Mouse (Mus musculus) neural tube, embryonic 11.5 days (tissue): ENCODE measurements around the gene Atg7. TPM values are rescaled to one million over a fixed set of nuclear protein-coding genes. Genes with fewer than 3 reads are reported as not detected.

Experiments used
- ATAC-seq: fragments of 200-750 bp; cut with Nextera tagmentation; 2 replicates; pipeline ENCODE4 v1.8.0; 2017; ENCODE audit warnings: moderate number of reproducible peaks, mild to moderate bottlenecking, moderate TSS enrichment, moderate library complexity; ENCODE audit not compliant: insufficient read depth, low FRiP score, low TSS enrichment
- DNase-seq: peaks from one replicate; pipeline ENCODE4 v3.0.0-alpha.2; 2015; ENCODE audit warnings: low spot score
- H3K27ac ChIP-seq: fragments of 300-500 bp; sonication (generic); 2 replicates; pipeline ENCODE4 v1.5.1; 2014; ENCODE audit warnings: low read depth, mild to moderate bottlenecking, low read length
- H3K27me3 ChIP-seq: fragments of 300-500 bp; sonication (generic); 2 replicates; pipeline ENCODE4 v1.6.1; 2014; ENCODE audit warnings: mild to moderate bottlenecking, low read length, mixed read lengths; ENCODE audit not compliant: control insufficient read depth, insufficient read depth
- H3K36me3 ChIP-seq: fragments of 300-500 bp; sonication (generic); 2 replicates; pipeline ENCODE4 v1.6.1; 2014; ENCODE audit warnings: mild to moderate bottlenecking, low read length, moderate library complexity, mixed read lengths; ENCODE audit not compliant: control insufficient read depth, insufficient read depth
- H3K4me1 ChIP-seq: fragments of 300-500 bp; sonication (generic); 2 replicates; pipeline ENCODE4 v1.6.1; 2014; ENCODE audit warnings: low read length, mixed read lengths; ENCODE audit not compliant: control insufficient read depth, insufficient read depth
- H3K4me2 ChIP-seq: fragments of 300-500 bp; sonication (generic); 2 replicates; pipeline ENCODE4 v1.6.1; 2014; ENCODE audit warnings: low read depth, mild to moderate bottlenecking, moderate library complexity
- H3K4me3 ChIP-seq: fragments of 300-500 bp; sonication (generic); 2 replicates; pipeline ENCODE4 v1.5.1; 2014; ENCODE audit warnings: low read depth, low read length
- H3K9ac ChIP-seq: fragments of 300-500 bp; sonication (generic); 2 replicates; pipeline ENCODE4 v1.6.1; 2014; ENCODE audit warnings: mild to moderate bottlenecking, low read length
- H3K9me3 ChIP-seq: fragments of 300-500 bp; sonication (generic); 2 replicates; pipeline ENCODE4 v1.6.1; 2016; ENCODE audit warnings: low read length; ENCODE audit not compliant: control insufficient read depth
- WGBS: fragments of 180-500 bp; shearing (Covaris S2); extraction: QIAGEN DNeasy Blood & Tissue Kit; methylation state at CpG from one replicate; pipeline ENCODE4 v1.1.7; 2014; 5-methylcytosine and 5-hydroxymethylcytosine counted together
- polyA plus RNA-seq: library from polyadenylated mRNA; unstranded; fragments of >200 nt; fragmentation: Nextera tagmentation; extraction: Ambion mirVana; gene quantifications from 2 replicates; pipeline ENCODE4 v1.2.1, GENCODE M21; 2014

Gene Atg7
- polyA plus RNA-seq, 1 experiment from 2014 or later = 20.7 TPM

DNA sequence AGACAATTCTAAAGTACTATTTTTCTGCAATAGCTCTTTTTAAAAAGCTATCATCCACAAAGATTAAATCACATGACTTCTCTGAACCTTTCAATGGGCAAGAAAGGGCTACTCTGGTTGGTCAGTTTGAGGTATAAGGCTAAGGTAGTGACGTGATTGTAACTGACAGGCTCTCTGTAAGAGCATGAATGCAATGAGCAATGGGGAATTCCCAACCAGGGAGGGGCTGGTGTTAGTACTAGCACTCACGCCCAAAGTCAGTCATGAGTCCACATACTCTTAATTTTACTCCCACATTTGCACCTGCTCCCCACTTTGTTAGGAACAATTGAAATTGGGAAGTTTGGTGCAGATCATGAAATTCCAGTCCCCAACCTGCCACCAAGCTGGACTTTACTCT is 147.2 kb downstream of the Atg7 start:
- no peaks in the 10 kb centered on the region for H3K27me3 ChIP-seq
- WGBS = 86% methylated on average over 2 of the region's 2 CpGs
- no peaks in the 10 kb centered on the region for H3K36me3 ChIP-seq
- H3K9ac ChIP-seq = no peak overlapping the region
- H3K4me1 ChIP-seq = no peaks in the 10 kb centered on the region
- ATAC-seq (no peak), DNase-seq (no peak)
- no peak overlapping the region for H3K4me2 ChIP-seq
- H3K9me3 ChIP-seq = no peaks in the 10 kb centered on the region
- no peak overlapping the region for H3K4me3 ChIP-seq
- no peak overlapping the region for H3K27ac ChIP-seq

DNA sequence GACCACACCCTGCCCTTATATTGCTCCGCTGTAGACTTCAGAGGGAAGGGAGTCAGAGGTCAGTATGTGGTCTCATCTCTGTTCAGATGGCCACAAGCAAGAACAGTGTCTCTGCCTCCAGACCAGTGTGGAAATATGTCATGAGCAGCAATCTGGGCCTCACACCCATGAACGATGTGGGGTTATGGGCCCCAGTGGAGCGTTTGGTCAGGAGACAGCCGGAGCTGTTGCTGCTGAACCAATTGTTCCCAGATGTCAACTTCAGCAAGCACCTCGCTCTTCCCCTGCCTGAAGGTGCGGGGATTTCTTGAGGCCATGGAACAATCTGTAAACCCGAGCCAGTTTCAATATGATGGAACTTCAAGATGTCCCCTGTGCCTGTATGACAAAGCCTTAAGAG is 148.0 kb downstream of the Atg7 start:
- H3K4me3 ChIP-seq = no peak overlapping the region
- no peak for DNase-seq
- H3K4me1 ChIP-seq = no peaks in the 10 kb centered on the region
- ATAC-seq = no peak
- H3K9me3 ChIP-seq = no peaks in the 10 kb centered on the region
- WGBS = 66% methylated on average over 7 of the region's 7 CpGs
- H3K27ac ChIP-seq = no peak overlapping the region
- no peak overlapping the region for H3K9ac ChIP-seq
- no peaks in the 10 kb centered on the region for H3K36me3 ChIP-seq
- H3K4me2 ChIP-seq = no peak overlapping the region
- H3K27me3 ChIP-seq = no peaks in the 10 kb centered on the region

DNA sequence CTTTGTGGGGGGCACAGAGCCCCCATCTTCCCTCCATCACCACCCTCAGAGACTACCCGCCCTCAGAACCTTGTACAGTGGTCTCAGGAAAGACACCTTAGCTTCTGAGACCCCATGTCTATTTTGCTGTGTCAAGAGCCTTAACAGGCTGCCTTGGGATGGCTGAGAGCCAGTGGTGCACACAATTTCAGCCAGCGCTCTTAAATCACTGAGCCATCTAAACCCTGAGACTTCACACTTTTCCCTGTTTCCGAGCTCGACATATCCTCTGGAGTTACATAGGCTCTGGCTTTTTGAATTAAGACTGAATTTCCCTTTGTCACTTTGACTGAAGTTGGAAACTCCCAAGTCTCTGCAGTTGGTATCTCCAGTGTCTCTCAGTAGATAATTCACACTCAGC is 148.9 kb downstream of the Atg7 start:
- Histone ChIP-seq H3K4me2 (no peak overlapping the region), H3K9me3 (no peaks in the 10 kb centered on the region), H3K4me3 (no peak overlapping the region), H3K4me1 (no peaks in the 10 kb centered on the region), H3K27me3 (no peaks in the 10 kb centered on the region), H3K36me3 (no peaks in the 10 kb centered on the region), H3K9ac (no peak overlapping the region), H3K27ac (no peak overlapping the region)
- DNase-seq = no peak
- 86% methylated on average over 4 of the region's 4 CpGs for WGBS
- ATAC-seq = no peak

DNA sequence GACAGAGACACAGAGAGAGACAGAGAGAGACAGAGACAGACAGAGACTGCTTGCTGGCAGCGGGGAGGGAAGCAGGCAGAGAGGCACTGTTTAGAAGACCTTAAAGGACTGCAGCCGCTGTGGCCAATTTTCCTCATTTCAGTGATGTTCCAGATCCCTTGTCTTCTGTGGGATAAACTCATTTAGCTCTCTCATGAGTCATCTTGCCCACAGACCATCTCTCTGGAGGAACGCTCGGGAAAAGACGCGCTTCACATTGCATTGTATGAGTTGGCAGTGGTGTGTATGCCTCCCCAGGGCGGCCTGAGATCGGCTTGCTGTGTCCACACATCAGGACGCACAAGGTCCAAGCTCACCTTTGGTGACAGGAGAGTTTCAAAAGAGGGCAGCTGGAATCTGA is 151.8 kb downstream of the Atg7 start:
- Histone ChIP-seq H3K27ac (no peak overlapping the region), H3K9ac (no peak overlapping the region), H3K9me3 (no peaks in the 10 kb centered on the region), H3K4me2 (no peak overlapping the region), H3K4me1 (no peaks in the 10 kb centered on the region), H3K4me3 (no peak overlapping the region), H3K36me3 (no peaks in the 10 kb centered on the region), H3K27me3 (no peaks in the 10 kb centered on the region)
- no peak for ATAC-seq
- DNase-seq = no peak
- 97% methylated on average over 9 of the region's 9 CpGs for WGBS

DNA sequence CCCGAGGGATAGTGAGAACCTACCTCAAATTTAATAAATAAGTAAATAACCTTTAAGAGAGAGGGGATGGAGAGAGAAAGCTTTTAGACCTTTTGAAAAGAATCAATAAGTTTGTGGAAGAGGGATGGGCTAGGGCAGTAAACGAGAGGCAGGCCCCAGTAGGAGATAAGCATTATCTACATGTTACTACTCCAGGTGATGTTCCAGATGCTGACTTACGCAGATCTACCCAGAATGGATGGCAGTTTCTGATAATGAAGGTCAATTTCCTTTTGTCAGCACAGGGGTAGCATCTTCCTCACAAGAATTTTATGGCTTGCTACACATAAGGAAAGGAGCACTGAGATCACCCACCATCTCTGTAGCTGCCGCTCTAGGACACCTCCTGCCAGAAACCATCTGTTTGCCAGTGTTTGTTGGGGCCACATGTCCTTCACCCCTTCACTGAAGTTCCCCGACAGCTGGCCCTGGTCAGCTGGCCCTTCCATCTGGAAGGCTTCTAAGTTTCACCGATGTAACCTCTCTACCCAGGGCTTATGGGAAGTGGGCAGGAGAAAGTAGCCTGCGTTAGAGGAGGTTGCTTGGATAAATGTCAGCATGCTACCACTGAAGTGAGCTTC is 152.9 kb downstream of the Atg7 start:
- 79% methylated on average over 7 of the region's 7 CpGs for WGBS
- H3K36me3 ChIP-seq = no peaks in the 10 kb centered on the region
- no peak overlapping the region for H3K9ac ChIP-seq
- 0 out of 2 replicates have a peak, but pooled peaks cover 2% of the 10 kb centered on the region for H3K4me1 ChIP-seq
- DNase-seq (no peak), ATAC-seq (no peak)
- H3K27ac ChIP-seq = no peak overlapping the region
- H3K9me3 ChIP-seq = no peaks in the 10 kb centered on the region
- no peak overlapping the region for H3K4me2 ChIP-seq
- no peaks in the 10 kb centered on the region for H3K27me3 ChIP-seq
- no peak overlapping the region for H3K4me3 ChIP-seq

DNA sequence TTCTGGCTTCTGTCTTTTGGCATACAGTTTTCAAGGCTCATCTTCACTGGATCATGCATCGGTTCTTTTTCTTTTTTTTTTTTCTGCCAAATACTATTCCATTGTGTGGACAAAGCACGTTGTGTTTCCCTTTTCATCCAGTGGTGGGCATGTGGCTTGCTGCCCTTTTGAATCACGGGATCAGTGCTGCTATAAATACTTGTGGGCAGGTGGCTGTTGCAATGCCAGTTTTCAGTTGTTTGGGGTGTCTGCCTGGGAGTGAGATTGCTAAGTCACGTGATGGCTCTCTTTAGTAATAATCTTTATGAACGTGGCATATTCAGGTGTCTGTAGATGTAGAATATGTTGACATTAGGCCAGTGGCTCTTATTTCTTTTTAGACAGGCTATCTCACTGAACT is 155.0 kb downstream of the Atg7 start:
- 78% methylated on average over 5 of the region's 5 CpGs for WGBS
- ATAC-seq = no peak
- Histone ChIP-seq H3K4me2 (no peak overlapping the region), H3K4me1 (0 out of 2 replicates have a peak, but pooled peaks cover 3% of the 10 kb centered on the region), H3K27ac (no peak overlapping the region), H3K36me3 (no peaks in the 10 kb centered on the region), H3K9me3 (no peaks in the 10 kb centered on the region), H3K27me3 (no peaks in the 10 kb centered on the region), H3K9ac (no peak overlapping the region), H3K4me3 (no peak overlapping the region)
- no peak for DNase-seq

DNA sequence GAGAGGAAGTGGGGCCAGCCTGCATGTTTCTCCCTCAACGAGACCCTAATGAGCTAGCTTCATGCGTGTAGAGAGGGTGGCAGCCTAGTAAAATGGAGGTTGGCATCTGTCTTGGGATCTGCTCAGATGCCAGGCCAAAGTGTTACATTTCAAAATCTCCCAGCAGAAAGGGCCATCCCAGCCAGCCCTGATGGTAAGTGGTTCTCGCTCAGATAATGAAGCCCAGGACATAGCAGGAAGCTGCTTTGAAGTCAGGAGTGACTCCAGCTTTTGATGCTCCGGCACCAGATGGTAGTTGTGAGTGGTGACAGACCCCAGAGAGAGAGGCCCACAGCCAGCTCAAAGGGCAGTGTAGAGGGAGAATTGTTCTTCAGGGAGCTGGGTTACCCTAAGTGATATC is 155.8 kb downstream of the Atg7 start:
- H3K27me3 ChIP-seq = no peaks in the 10 kb centered on the region
- H3K9me3 ChIP-seq = no peaks in the 10 kb centered on the region
- no peak overlapping the region for H3K4me2 ChIP-seq
- 41% methylated on average over 4 of the region's 4 CpGs for WGBS
- H3K36me3 ChIP-seq = no peaks in the 10 kb centered on the region
- H3K4me1 ChIP-seq = peaks cover 3% of the 10 kb centered on the region; the same call in 1 of the 2 replicates
- H3K4me3 ChIP-seq = no peak overlapping the region
- H3K9ac ChIP-seq = no peak overlapping the region
- DNase-seq (no peak), ATAC-seq (no peak)
- no peak overlapping the region for H3K27ac ChIP-seq

DNA sequence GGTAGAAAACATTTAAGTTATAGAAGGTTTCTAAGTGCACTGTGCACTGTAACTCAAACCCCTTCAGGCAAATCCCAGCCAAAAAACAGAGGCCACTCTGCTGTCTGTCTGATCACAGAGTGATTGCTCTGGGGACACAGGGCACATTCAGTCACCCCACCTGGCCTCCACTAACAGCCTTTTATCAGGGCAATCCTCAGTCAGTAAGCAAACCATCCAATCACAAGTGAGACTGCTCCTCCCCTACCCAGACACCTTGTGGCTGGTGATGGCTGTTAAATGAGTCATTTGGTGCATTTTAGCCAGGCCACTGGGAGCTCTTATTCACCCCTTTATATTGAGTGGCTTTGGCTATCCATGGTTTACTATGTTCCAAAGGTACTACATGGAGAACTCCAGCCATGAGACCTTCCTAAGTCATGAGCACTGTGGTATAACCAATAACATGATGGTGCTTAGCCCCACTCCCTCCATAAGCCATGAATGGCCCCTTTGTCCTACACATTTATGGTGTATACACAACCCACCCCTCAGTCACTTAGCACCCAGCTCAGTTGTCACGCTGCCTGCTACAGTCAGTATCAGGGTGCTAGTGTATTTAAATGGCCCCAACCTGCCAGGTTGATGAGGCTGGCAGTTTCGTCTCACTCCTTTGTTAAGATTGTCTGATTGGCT is 157.5 kb downstream of the Atg7 start:
- Histone ChIP-seq H3K27ac (no peak overlapping the region), H3K9ac (no peak overlapping the region), H3K4me3 (no peak overlapping the region), H3K36me3 (no peaks in the 10 kb centered on the region), H3K4me1 (peaks cover 11% of the 10 kb centered on the region), H3K27me3 (no peaks in the 10 kb centered on the region), H3K4me2 (no peak overlapping the region), H3K9me3 (no peaks in the 10 kb centered on the region)
- DNase-seq (no peak), ATAC-seq (no peak)
- 37% methylated on average over 2 of the region's 2 CpGs for WGBS

DNA sequence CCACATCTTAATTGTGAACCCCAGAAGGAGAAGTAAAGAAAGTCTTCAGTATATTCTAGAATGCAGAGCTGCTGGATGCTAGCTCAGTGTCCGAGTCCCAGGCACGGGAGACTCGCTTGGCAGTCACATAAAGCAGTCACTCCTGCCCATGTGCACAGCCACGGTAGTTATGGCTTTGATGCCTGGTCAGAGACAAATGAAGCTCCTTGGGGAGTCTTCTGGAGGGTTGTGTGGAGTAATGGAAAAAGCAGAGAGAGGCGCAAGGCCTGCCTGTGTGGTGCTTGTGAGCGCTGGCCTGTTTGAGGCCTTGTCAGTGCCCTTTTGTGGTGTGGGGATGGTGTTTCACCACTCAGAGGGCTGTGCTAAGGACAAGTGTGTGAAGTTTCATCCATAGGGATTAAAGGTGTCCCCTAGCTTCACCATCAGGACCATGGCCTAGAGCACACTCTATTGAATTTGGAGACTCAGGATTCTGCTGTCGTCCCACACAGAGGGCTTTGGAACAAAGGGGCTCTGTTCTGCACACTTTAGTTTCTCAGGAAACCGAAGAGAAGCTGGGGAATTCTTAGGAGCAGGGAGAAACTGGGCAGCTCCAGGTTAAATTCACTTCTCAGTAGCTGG is 161.1 kb downstream of the Atg7 start:
- Histone ChIP-seq H3K9ac (0 out of 2 replicates have a peak overlapping the region, but pooled peaks have one; percentile 31), H3K36me3 (no peaks in the 10 kb centered on the region), H3K4me3 (no peak overlapping the region), H3K9me3 (no peaks in the 10 kb centered on the region), H3K4me1 (peaks cover 11% of the 10 kb centered on the region), H3K4me2 (no peak overlapping the region), H3K27me3 (no peaks in the 10 kb centered on the region), H3K27ac (peak overlapping the region; percentile 42; the same call in 1 of the 2 replicates)
- ATAC-seq = no peak
- WGBS = 42% methylated on average over 8 of the region's 8 CpGs
- peak; percentile 41 for DNase-seq
